Mouse (Mus musculus) hindbrain, embryonic 10.5 days (tissue): Measurements from ENCODE around the gene Tomm40l. TPM values are rescaled to one million over a fixed set of nuclear protein-coding genes. Genes with fewer than 3 reads are reported as not detected.

Experiments used
- DNase-seq: peaks from one replicate; pipeline ENCODE4 v3.0.0-alpha.2; 2017; ENCODE audit warnings: low spot score
- H3K27ac ChIP-seq: fragments of 300-500 bp; sonication (generic); 2 replicates; pipeline ENCODE4 v1.5.1; 2016; ENCODE audit warnings: mild to moderate bottlenecking, moderate library complexity
- H3K27me3 ChIP-seq: fragments of 300-500 bp; sonication (generic); 2 replicates; pipeline ENCODE4 v1.6.1; 2016; ENCODE audit warnings: mild to moderate bottlenecking; ENCODE audit not compliant: poor library complexity, insufficient read depth, severe bottlenecking
- H3K36me3 ChIP-seq: fragments of 300-500 bp; sonication (generic); 2 replicates; pipeline ENCODE4 v1.6.1; 2016; ENCODE audit warnings: mild to moderate bottlenecking, moderate library complexity
- H3K4me1 ChIP-seq: fragments of 300-500 bp; sonication (generic); replicated peaks from 2 replicates; pipeline ENCODE4 v1.6.1; 2016; ENCODE audit warnings: mild to moderate bottlenecking
- H3K4me3 ChIP-seq: fragments of 300-500 bp; sonication (generic); 2 replicates; pipeline ENCODE4 v1.5.1; 2016; ENCODE audit warnings: mild to moderate bottlenecking, moderate library complexity
- H3K9me3 ChIP-seq: fragments of 300-500 bp; sonication (generic); 2 replicates; pipeline ENCODE4 v1.6.1; 2016; ENCODE audit warnings: mild to moderate bottlenecking, moderate library complexity
- WGBS: fragments of 180-500 bp; shearing (Covaris S2); methylation state at CpG from one replicate; pipeline ENCODE4 v1.1.7; 2016; 5-methylcytosine and 5-hydroxymethylcytosine counted together
- polyA plus RNA-seq: library from polyadenylated mRNA; unstranded; fragments of >200 nt; fragmentation: Nextera tagmentation; extraction: Ambion mirVana; gene quantifications from 2 replicates; pipeline ENCODE4 v1.2.1, GENCODE M21; 2016

Gene Tomm40l
- polyA plus RNA-seq, 1 experiment from 2014 or later = 36.2 TPM

GRCm38 (mm10) chr1:171193093-171193840 is 29.0 kb downstream of the Tomm40l start:
- Histone ChIP-seq H3K4me1 (peaks cover 60% of the 10 kb centered on the region), H3K4me3 (peak overlapping the region; percentile 67), H3K27me3 (peaks cover 89% of the 10 kb centered on the region), H3K36me3 (no peaks in the 10 kb centered on the region), H3K27ac (peak overlapping the region; percentile 9), H3K9me3 (no peaks in the 10 kb centered on the region)
- WGBS = 2% methylated on average over 18 of the region's 18 CpGs
- peak; percentile 47 for DNase-seq

GRCm38 (mm10) chr1:171192283-171192682 is 30.0 kb downstream of the Tomm40l start:
- peak overlapping the region; percentile 67; the same call in 1 of the 2 replicates for H3K4me3 ChIP-seq
- peaks cover 69% of the 10 kb centered on the region for H3K4me1 ChIP-seq
- no peaks in the 10 kb centered on the region for H3K36me3 ChIP-seq
- no peaks in the 10 kb centered on the region for H3K9me3 ChIP-seq
- H3K27ac ChIP-seq = no peak overlapping the region
- peaks cover 80% of the 10 kb centered on the region for H3K27me3 ChIP-seq
- 53% methylated on average over 10 of the region's 10 CpGs for WGBS
- DNase-seq = no peak

- Histone ChIP-seq H3K27ac (no peak overlapping the region), H3K4me3 (no peak overlapping the region), H3K4me1 (peaks cover 74% of the 10 kb centered on the region), H3K36me3 (no peaks in the 10 kb centered on the region), H3K27me3 (peaks cover 68% of the 10 kb centered on the region), H3K9me3 (no peaks in the 10 kb centered on the region)
- WGBS = 93% methylated on average over 9 of the region's 9 CpGs
- DNase-seq = no peak
Measured at GRCm38 (mm10) chr1:171190832-171191231, 31.5 kb downstream of the Tomm40l start.

- H3K4me3 ChIP-seq = peak overlapping the region; percentile 16; the same call in 1 of the 2 replicates
- H3K27me3 ChIP-seq = peaks cover 56% of the 10 kb centered on the region
- H3K9me3 ChIP-seq = no peaks in the 10 kb centered on the region
- DNase-seq = no peak
- H3K36me3 ChIP-seq = no peaks in the 10 kb centered on the region
- H3K4me1 ChIP-seq = peaks cover 66% of the 10 kb centered on the region
- peak overlapping the region; percentile 80 for H3K27ac ChIP-seq
- WGBS = 29% methylated on average over 14 of the region's 14 CpGs
Measured at GRCm38 (mm10) chr1:171189476-171190114, 32.7 kb downstream of the Tomm40l start.

GRCm38 (mm10) chr1:171189046-171189445 is 33.3 kb downstream of the Tomm40l start:
- peaks cover 51% of the 10 kb centered on the region for H3K27me3 ChIP-seq
- H3K9me3 ChIP-seq = no peaks in the 10 kb centered on the region
- WGBS = 14% methylated on average over 8 of the region's 8 CpGs
- peaks cover 61% of the 10 kb centered on the region for H3K4me1 ChIP-seq
- peak overlapping the region; percentile 80 for H3K27ac ChIP-seq
- H3K36me3 ChIP-seq = no peaks in the 10 kb centered on the region
- peak; percentile 30 for DNase-seq
- peak overlapping the region; percentile 16; the same call in 1 of the 2 replicates for H3K4me3 ChIP-seq

- Histone ChIP-seq H3K4me1 (peaks cover 51% of the 10 kb centered on the region), H3K27me3 (peaks cover 41% of the 10 kb centered on the region), H3K9me3 (no peaks in the 10 kb centered on the region), H3K36me3 (no peaks in the 10 kb centered on the region), H3K4me3 (peak overlapping the region; percentile 14; the same call in 1 of the 2 replicates), H3K27ac (peak overlapping the region; percentile 80)
- 35% methylated on average over 13 of the region's 13 CpGs for WGBS
- DNase-seq = peak; percentile 28
Measured at GRCm38 (mm10) chr1:171187851-171188700, 34.2 kb downstream of the Tomm40l start.

- DNase-seq = no peak
- 75% methylated on average over 8 of the region's 8 CpGs for WGBS
- no peaks in the 10 kb centered on the region for H3K9me3 ChIP-seq
- no peak overlapping the region for H3K4me3 ChIP-seq
- no peak overlapping the region for H3K27ac ChIP-seq
- peaks cover 43% of the 10 kb centered on the region for H3K4me1 ChIP-seq
- no peaks in the 10 kb centered on the region for H3K36me3 ChIP-seq
- H3K27me3 ChIP-seq = peaks cover 17% of the 10 kb centered on the region
Measured at GRCm38 (mm10) chr1:171185655-171186054, 36.7 kb downstream of the Tomm40l start.

- peaks cover 36% of the 10 kb centered on the region for H3K4me1 ChIP-seq
- no peak overlapping the region for H3K27ac ChIP-seq
- DNase-seq = no peak
- H3K9me3 ChIP-seq = no peaks in the 10 kb centered on the region
- no peak overlapping the region for H3K4me3 ChIP-seq
- 88% methylated on average over 7 of the region's 7 CpGs for WGBS
- H3K36me3 ChIP-seq = no peaks in the 10 kb centered on the region
- peaks cover 4% of the 10 kb centered on the region; the same call in 1 of the 2 replicates for H3K27me3 ChIP-seq
Measured at GRCm38 (mm10) chr1:171184314-171184713, 38.0 kb downstream of the Tomm40l start.

GRCm38 (mm10) chr1:171183620-171184019 is 38.7 kb downstream of the Tomm40l start:
- WGBS = 76% methylated on average over 3 of the region's 3 CpGs
- Histone ChIP-seq H3K4me1 (peaks cover 29% of the 10 kb centered on the region), H3K4me3 (no peak overlapping the region), H3K27ac (peak overlapping the region; percentile 12; the same call in 1 of the 2 replicates), H3K9me3 (no peaks in the 10 kb centered on the region), H3K27me3 (0 out of 2 replicates have a peak, but pooled peaks cover 3% of the 10 kb centered on the region), H3K36me3 (no peaks in the 10 kb centered on the region)
- no peak for DNase-seq

- 0 out of 2 replicates have a peak, but pooled peaks cover 3% of the 10 kb centered on the region for H3K27me3 ChIP-seq
- peaks cover 23% of the 10 kb centered on the region for H3K4me1 ChIP-seq
- H3K36me3 ChIP-seq = no peaks in the 10 kb centered on the region
- H3K27ac ChIP-seq = no peak overlapping the region
- WGBS = 81% methylated on average over 3 of the region's 3 CpGs
- no peaks in the 10 kb centered on the region for H3K9me3 ChIP-seq
- H3K4me3 ChIP-seq = no peak overlapping the region
- DNase-seq = no peak
Measured at GRCm38 (mm10) chr1:171183025-171183424, 39.3 kb downstream of the Tomm40l start.

- Histone ChIP-seq H3K27me3 (no peaks in the 10 kb centered on the region), H3K36me3 (no peaks in the 10 kb centered on the region), H3K9me3 (no peaks in the 10 kb centered on the region), H3K4me3 (no peak overlapping the region), H3K27ac (no peak overlapping the region), H3K4me1 (no peaks in the 10 kb centered on the region)
- DNase-seq = no peak
- 86% methylated on average over 5 of the region's 5 CpGs for WGBS
Measured at GRCm38 (mm10) chr1:171179487-171180171, 42.7 kb downstream of the Tomm40l start.

- Histone ChIP-seq H3K27me3 (no peaks in the 10 kb centered on the region), H3K36me3 (no peaks in the 10 kb centered on the region), H3K4me1 (no peaks in the 10 kb centered on the region), H3K9me3 (no peaks in the 10 kb centered on the region), H3K27ac (no peak overlapping the region), H3K4me3 (no peak overlapping the region)
- WGBS = 97% methylated on average over 8 of the region's 8 CpGs
- DNase-seq = no peak
Measured at GRCm38 (mm10) chr1:171172779-171173178, 49.5 kb downstream of the Tomm40l start.
